Comparison of ENCODE assay signal across 8 mouse cellular contexts in genomic region chr16:32646014-32646413, GRCm38 (mm10). TPM values are rescaled to one million over a fixed set of nuclear protein-coding genes. Genes with fewer than 3 reads are reported as not detected.
DNase-seq lines count a peak whose midpoint lies in the region; ATAC-seq lines count a peak whose summit lies in the region.

No protein-coding gene starts in this region.

- intact Hi-C loops in left cerebral cortex, postnatal 4 days (cut with DNase I), result no loop called here

- H3K36me3 ChIP-seq in kidney, embryonic 16.5 days (ENCODE audit: insufficient read depth, low read length), result no peaks in the 10 kb centered on the region
- H3K36me3 ChIP-seq in embryonic facial prominence, embryonic 10.5 days (replicated peaks), result peaks cover 3% of the 10 kb centered on the region; the same call in 1 of the 2 replicates
- H3K36me3 ChIP-seq in hindbrain, embryonic 13.5 days, result peaks cover 3% of the 10 kb centered on the region
- H3K36me3 ChIP-seq in midbrain, embryonic 13.5 days, result peaks cover 3% of the 10 kb centered on the region; the same call in 1 of the 2 replicates

- no peak for DNase-seq in kidney, postnatal 14 days
- no peak for DNase-seq in embryonic facial prominence, embryonic 10.5 days (ENCODE audit: low spot score)
- no peak for DNase-seq in left cerebral cortex, postnatal 4 days
- no peak for DNase-seq in urinary bladder, postnatal 4 days (ENCODE audit: low spot score in 2 of 2)
- no peak for DNase-seq in ovary, postnatal 36 days (ENCODE audit: low spot score)

- peak overlapping the region; percentile 95 for H3K4me2 ChIP-seq in kidney, embryonic 16.5 days (replicated peaks; ENCODE audit: low read depth, low read length)
- H3K4me2 ChIP-seq in hindbrain, embryonic 13.5 days, result peak overlapping the region; percentile 89
- H3K4me2 ChIP-seq in midbrain, embryonic 13.5 days (replicated peaks), result peak overlapping the region; percentile 92

- peaks cover 32% of the 10 kb centered on the region for H3K4me1 ChIP-seq in kidney, embryonic 16.5 days (ENCODE audit: insufficient read depth, low read length)
- peaks cover 25% of the 10 kb centered on the region for H3K4me1 ChIP-seq in embryonic facial prominence, embryonic 10.5 days
- peaks cover 31% of the 10 kb centered on the region for H3K4me1 ChIP-seq in hindbrain, embryonic 13.5 days (replicated peaks)
- H3K4me1 ChIP-seq in midbrain, embryonic 13.5 days (replicated peaks), result peaks cover 30% of the 10 kb centered on the region

- no peaks in the 10 kb centered on the region for H3K9me3 ChIP-seq in kidney, embryonic 16.5 days (ENCODE audit: low read length)
- no peaks in the 10 kb centered on the region for H3K9me3 ChIP-seq in embryonic facial prominence, embryonic 10.5 days
- no peaks in the 10 kb centered on the region for H3K9me3 ChIP-seq in hindbrain, embryonic 13.5 days
- no peaks in the 10 kb centered on the region for H3K9me3 ChIP-seq in midbrain, embryonic 13.5 days

- WGBS in kidney, embryonic 16.5 days, result 57% methylated on average over 9 of the region's 9 CpGs
- WGBS in embryonic facial prominence, embryonic 10.5 days, result 88% methylated on average over 9 of the region's 9 CpGs
- WGBS in hindbrain, embryonic 13.5 days, result 88% methylated on average over 9 of the region's 9 CpGs
- 89% methylated on average over 9 of the region's 9 CpGs for WGBS in midbrain, embryonic 13.5 days

- no peak; the same call in 1 of the 2 replicates for ATAC-seq in kidney, embryonic 16.5 days (ENCODE audit: low FRiP score, low TSS enrichment)
- no peak for ATAC-seq in hindbrain, embryonic 13.5 days (ENCODE audit: low FRiP score)
- no peak for ATAC-seq in midbrain, embryonic 13.5 days

- H3K9ac ChIP-seq in kidney, embryonic 16.5 days (replicated peaks; ENCODE audit: low read length), result peak overlapping the region; percentile 90
- 0 out of 2 replicates have a peak overlapping the region, but pooled peaks have one; percentile 96 for H3K9ac ChIP-seq in hindbrain, embryonic 13.5 days
- no peak overlapping the region for H3K9ac ChIP-seq in midbrain, embryonic 13.5 days (replicated peaks)

- no peaks in the 10 kb centered on the region for H3K27me3 ChIP-seq in kidney, embryonic 16.5 days (ENCODE audit: insufficient read depth, low read length)
- 0 out of 2 replicates have a peak, but pooled peaks cover 3% of the 10 kb centered on the region for H3K27me3 ChIP-seq in embryonic facial prominence, embryonic 10.5 days (replicated peaks; ENCODE audit: low read depth, poor library complexity, severe bottlenecking)
- H3K27me3 ChIP-seq in hindbrain, embryonic 13.5 days, result no peaks in the 10 kb centered on the region
- 0 out of 2 replicates have a peak, but pooled peaks cover 3% of the 10 kb centered on the region for H3K27me3 ChIP-seq in midbrain, embryonic 13.5 days

- H3K4me3 ChIP-seq in kidney, embryonic 16.5 days (ENCODE audit: low read length), result peak overlapping the region; percentile 87
- H3K4me3 ChIP-seq in embryonic facial prominence, embryonic 10.5 days, result peak overlapping the region; percentile 96
- H3K4me3 ChIP-seq in hindbrain, embryonic 13.5 days, result peak overlapping the region; percentile 92
- peak overlapping the region; percentile 91 for H3K4me3 ChIP-seq in midbrain, embryonic 13.5 days (replicated peaks)

- H3K27ac ChIP-seq in kidney, embryonic 16.5 days (ENCODE audit: low read length), result peak overlapping the region; percentile 32; the same call in 1 of the 2 replicates
- H3K27ac ChIP-seq in embryonic facial prominence, embryonic 10.5 days (replicated peaks), result no peak overlapping the region
- H3K27ac ChIP-seq in hindbrain, embryonic 13.5 days, result no peak overlapping the region
- H3K27ac ChIP-seq in midbrain, embryonic 13.5 days, result no peak overlapping the region

RNA-seq across cellular contexts. Expression of gene Tnk2, which starts 2.3 kb away (rescaled TPM):
- polyA plus RNA-seq in kidney, embryonic 16.5 days (2015; fragmentation: Nextera tagmentation; extraction: Ambion mirVana), result 10.9 and 11.3 TPM in 2 replicates
- 8.6 and 8.7 TPM in 2 replicates for polyA plus RNA-seq in embryonic facial prominence, embryonic 10.5 days (2016; fragmentation: Nextera tagmentation; extraction: Ambion mirVana)
- polyA plus RNA-seq in hindbrain, embryonic 13.5 days (2015; fragmentation: Nextera tagmentation; extraction: Ambion mirVana), result 18.0 and 19.1 TPM in 2 replicates
- 15.6 and 17.7 TPM in 2 replicates for polyA plus RNA-seq in midbrain, embryonic 13.5 days (2015; fragmentation: Nextera tagmentation; extraction: Ambion mirVana)
- 10 to 100 TPM; 84.7 to 99.6 TPM for total RNA-seq in left cerebral cortex, postnatal 4 days (2021)

RNA-seq across cellular contexts. Expression of gene Tfrc, which starts 37.3 kb away (rescaled TPM):
- 46.5 and 48.5 TPM in 2 replicates for polyA plus RNA-seq in kidney, embryonic 16.5 days (2015; fragmentation: Nextera tagmentation; extraction: Ambion mirVana)
- 50.0 and 61.5 TPM in 2 replicates for polyA plus RNA-seq in embryonic facial prominence, embryonic 10.5 days (2016; fragmentation: Nextera tagmentation; extraction: Ambion mirVana)
- polyA plus RNA-seq in hindbrain, embryonic 13.5 days (2015; fragmentation: Nextera tagmentation; extraction: Ambion mirVana), result 32.6 and 44.3 TPM in 2 replicates
- 35.8 and 45.9 TPM in 2 replicates for polyA plus RNA-seq in midbrain, embryonic 13.5 days (2015; fragmentation: Nextera tagmentation; extraction: Ambion mirVana)
- 10 to 100 TPM; 77.2 to 90.3 TPM for total RNA-seq in left cerebral cortex, postnatal 4 days (2021)
